Mouse (Mus musculus) embryonic facial prominence, embryonic 13.5 days (tissue): Measurements from ENCODE around the gene Gramd1b. TPM values are rescaled to one million over a fixed set of nuclear protein-coding genes. Genes with fewer than 3 reads are reported as not detected.

Source experiments
- ATAC-seq: fragments of 200-750 bp; cut with Nextera tagmentation; 2 replicates; pipeline ENCODE4 v1.8.0; 2017; ENCODE audit warnings: low read depth; ENCODE audit not compliant: insufficient number of reproducible peaks, insufficient read depth, low FRiP score, low TSS enrichment
- H3K27ac ChIP-seq: fragments of 300-500 bp; sonication (generic); 2 replicates; pipeline ENCODE4 v1.5.1; 2015; ENCODE audit warnings: moderate library complexity, mild to moderate bottlenecking, inconsistent platforms
- H3K27me3 ChIP-seq: fragments of 300-500 bp; sonication (generic); 2 replicates; pipeline ENCODE4 v1.6.1; 2015; ENCODE audit warnings: mild to moderate bottlenecking, inconsistent platforms
- H3K36me3 ChIP-seq: fragments of 300-500 bp; sonication (generic); 2 replicates; pipeline ENCODE4 v1.6.1; 2015; ENCODE audit warnings: mild to moderate bottlenecking, inconsistent platforms
- H3K4me1 ChIP-seq: fragments of 300-500 bp; sonication (generic); 2 replicates; pipeline ENCODE4 v1.6.1; 2015; ENCODE audit warnings: inconsistent platforms
- H3K4me2 ChIP-seq: fragments of 300-500 bp; sonication (generic); 2 replicates; pipeline ENCODE4 v1.6.1; 2015; ENCODE audit warnings: moderate library complexity, mild to moderate bottlenecking, inconsistent platforms
- H3K4me3 ChIP-seq: fragments of 300-500 bp; sonication (generic); 2 replicates; pipeline ENCODE4 v1.5.1; 2015; ENCODE audit warnings: mild to moderate bottlenecking, inconsistent platforms
- H3K9ac ChIP-seq: fragments of 300-500 bp; sonication (generic); 2 replicates; pipeline ENCODE4 v1.6.1; 2015; ENCODE audit warnings: mild to moderate bottlenecking, inconsistent platforms
- H3K9me3 ChIP-seq: fragments of 300-500 bp; sonication (generic); 2 replicates; pipeline ENCODE4 v1.6.1; 2016; ENCODE audit warnings: inconsistent platforms
- WGBS: fragments of 180-500 bp; shearing (Covaris S2); methylation state at CpG from one replicate; pipeline ENCODE4 v1.1.7; 2015; ENCODE audit warnings: mixed read lengths; 5-methylcytosine and 5-hydroxymethylcytosine counted together
- polyA plus RNA-seq: library from polyadenylated mRNA; unstranded; fragments of >200 nt; fragmentation: Nextera tagmentation; extraction: Ambion mirVana; gene quantifications from 2 replicates; pipeline ENCODE4 v1.2.1, GENCODE M21; 2015

The Gramd1b gene
- polyA plus RNA-seq, 1 experiment from 2014 or later: 9.0 TPM

- no peak overlapping the region for H3K27ac ChIP-seq
- ATAC-seq: no peak
- WGBS: 79% methylated on average over 8 of the region's 8 CpGs
These were observed 91.1 kb downstream of the Gramd1b start for GRCm38 (mm10) chr9:40439973-40440687.

GRCm38 (mm10) chr9:40438731-40439526 is 92.3 kb downstream of the Gramd1b start:
- 24% methylated on average over 12 of the region's 12 CpGs for WGBS
- Histone ChIP-seq H3K9me3 (no peaks in the 10 kb centered on the region), H3K4me3 (no peak overlapping the region), H3K36me3 (no peaks in the 10 kb centered on the region), H3K4me1 (peaks cover 19% of the 10 kb centered on the region), H3K27me3 (no peaks in the 10 kb centered on the region), H3K4me2 (no peak overlapping the region; the same call in 1 of the 2 replicates), H3K9ac (no peak overlapping the region), H3K27ac (peak overlapping the region; percentile 74)
- no peak for ATAC-seq

More at GRCm38 (mm10) chr9:40439973-40440687, 91.1 kb downstream of the Gramd1b start:
- Histone ChIP-seq H3K4me1 (peaks cover 19% of the 10 kb centered on the region), H3K4me3 (no peak overlapping the region), H3K9ac (no peak overlapping the region), H3K27me3 (no peaks in the 10 kb centered on the region), H3K9me3 (no peaks in the 10 kb centered on the region), H3K36me3 (no peaks in the 10 kb centered on the region), H3K4me2 (no peak overlapping the region)

GRCm38 (mm10) chr9:40437891-40438290 is 93.3 kb downstream of the Gramd1b start:
- H3K9ac ChIP-seq: no peak overlapping the region
- H3K27ac ChIP-seq: no peak overlapping the region
- H3K9me3 ChIP-seq: no peaks in the 10 kb centered on the region
- H3K4me2 ChIP-seq: no peak overlapping the region
- H3K4me1 ChIP-seq: peaks cover 19% of the 10 kb centered on the region
- 82% methylated on average over 7 of the region's 7 CpGs for WGBS
- H3K4me3 ChIP-seq: no peak overlapping the region
- ATAC-seq: no peak
- no peaks in the 10 kb centered on the region for H3K27me3 ChIP-seq
- no peaks in the 10 kb centered on the region for H3K36me3 ChIP-seq

- H3K4me3 ChIP-seq: no peak overlapping the region
- whole genome bisulfite sequencing: 61% methylated on average over 5 of the region's 5 CpGs
- no peak overlapping the region for H3K4me2 ChIP-seq
- no peaks in the 10 kb centered on the region for H3K9me3 ChIP-seq
- H3K27ac ChIP-seq: no peak overlapping the region
- peaks cover 3% of the 10 kb centered on the region; the same call in 1 of the 2 replicates for H3K4me1 ChIP-seq
- H3K27me3 ChIP-seq: no peaks in the 10 kb centered on the region
- H3K9ac ChIP-seq: no peak overlapping the region
- ATAC-seq: no peak
- no peaks in the 10 kb centered on the region for H3K36me3 ChIP-seq
These were observed 97.9 kb downstream of the Gramd1b start for GRCm38 (mm10) chr9:40433286-40433685.

- Histone ChIP-seq H3K27ac (no peak overlapping the region), H3K9me3 (no peaks in the 10 kb centered on the region), H3K36me3 (no peaks in the 10 kb centered on the region), H3K4me1 (no peaks in the 10 kb centered on the region), H3K9ac (no peak overlapping the region), H3K4me2 (no peak overlapping the region), H3K4me3 (no peak overlapping the region), H3K27me3 (no peaks in the 10 kb centered on the region)
- ATAC-seq: no peak
- WGBS: 83% methylated on average over 8 of the region's 8 CpGs
These were observed 100.2 kb downstream of the Gramd1b start for GRCm38 (mm10) chr9:40430969-40431368.

GRCm38 (mm10) chr9:40427663-40428062 is 103.5 kb downstream of the Gramd1b start:
- ATAC-seq: no peak
- Histone ChIP-seq H3K27me3 (no peaks in the 10 kb centered on the region), H3K9me3 (no peaks in the 10 kb centered on the region), H3K4me2 (no peak overlapping the region), H3K9ac (no peak overlapping the region), H3K36me3 (no peaks in the 10 kb centered on the region), H3K4me1 (no peaks in the 10 kb centered on the region), H3K4me3 (no peak overlapping the region), H3K27ac (no peak overlapping the region)
- 95% methylated on average over 2 of the region's 2 CpGs for WGBS

- Histone ChIP-seq H3K9me3 (no peaks in the 10 kb centered on the region), H3K36me3 (no peaks in the 10 kb centered on the region), H3K4me1 (no peaks in the 10 kb centered on the region), H3K27ac (no peak overlapping the region), H3K9ac (no peak overlapping the region), H3K4me3 (no peak overlapping the region), H3K27me3 (no peaks in the 10 kb centered on the region), H3K4me2 (no peak overlapping the region)
- 88% methylated on average over 9 of the region's 9 CpGs for WGBS
- ATAC-seq: no peak
These were observed 104.8 kb downstream of the Gramd1b start for GRCm38 (mm10) chr9:40426282-40426964.

GRCm38 (mm10) chr9:40424874-40425273 is 106.3 kb downstream of the Gramd1b start:
- H3K27ac ChIP-seq: no peak overlapping the region
- no peak overlapping the region for H3K4me2 ChIP-seq
- no peaks in the 10 kb centered on the region for H3K27me3 ChIP-seq
- ATAC-seq: no peak
- H3K9me3 ChIP-seq: no peaks in the 10 kb centered on the region
- H3K36me3 ChIP-seq: no peaks in the 10 kb centered on the region
- no peak overlapping the region for H3K4me3 ChIP-seq
- no peak overlapping the region for H3K9ac ChIP-seq
- H3K4me1 ChIP-seq: no peaks in the 10 kb centered on the region

- no peak overlapping the region for H3K9ac ChIP-seq
- 85% methylated on average over 6 of the region's 6 CpGs for WGBS
- H3K27ac ChIP-seq: no peak overlapping the region
- no peaks in the 10 kb centered on the region for H3K4me1 ChIP-seq
- no peak for ATAC-seq
- no peaks in the 10 kb centered on the region for H3K9me3 ChIP-seq
- no peaks in the 10 kb centered on the region for H3K27me3 ChIP-seq
- no peak overlapping the region for H3K4me3 ChIP-seq
- no peaks in the 10 kb centered on the region for H3K36me3 ChIP-seq
- no peak overlapping the region for H3K4me2 ChIP-seq
These were observed 107.7 kb downstream of the Gramd1b start for GRCm38 (mm10) chr9:40423427-40423867.

- Histone ChIP-seq H3K9me3 (no peaks in the 10 kb centered on the region), H3K4me1 (no peaks in the 10 kb centered on the region), H3K27me3 (no peaks in the 10 kb centered on the region), H3K27ac (no peak overlapping the region), H3K4me3 (no peak overlapping the region), H3K36me3 (no peaks in the 10 kb centered on the region), H3K9ac (no peak overlapping the region), H3K4me2 (no peak overlapping the region)
- no peak for ATAC-seq
- WGBS: 86% methylated on average over 11 of the region's 11 CpGs
These were observed 108.7 kb downstream of the Gramd1b start for GRCm38 (mm10) chr9:40422368-40423057.

GRCm38 (mm10) chr9:40420652-40421335 is 110.4 kb downstream of the Gramd1b start:
- H3K9ac ChIP-seq: no peak overlapping the region
- H3K36me3 ChIP-seq: no peaks in the 10 kb centered on the region
- no peak for ATAC-seq
- H3K27ac ChIP-seq: no peak overlapping the region
- WGBS: 88% methylated on average over 15 of the region's 15 CpGs
- no peak overlapping the region for H3K4me2 ChIP-seq
- no peaks in the 10 kb centered on the region for H3K4me1 ChIP-seq
- no peak overlapping the region for H3K4me3 ChIP-seq
- H3K9me3 ChIP-seq: no peaks in the 10 kb centered on the region
- H3K27me3 ChIP-seq: no peaks in the 10 kb centered on the region
